Mouse (Mus musculus): ENCODE results near the gene Cmtr1.
A peak's percentile ranks its signal among the peaks of the same experiment; 100 is the strongest.
"Not testable (repeated sequence)": the region's sequence is repeated elsewhere in the genome, so short reads cannot be mapped to it uniquely, and the experiment has no call there.

The Cmtr1 gene

DNA sequence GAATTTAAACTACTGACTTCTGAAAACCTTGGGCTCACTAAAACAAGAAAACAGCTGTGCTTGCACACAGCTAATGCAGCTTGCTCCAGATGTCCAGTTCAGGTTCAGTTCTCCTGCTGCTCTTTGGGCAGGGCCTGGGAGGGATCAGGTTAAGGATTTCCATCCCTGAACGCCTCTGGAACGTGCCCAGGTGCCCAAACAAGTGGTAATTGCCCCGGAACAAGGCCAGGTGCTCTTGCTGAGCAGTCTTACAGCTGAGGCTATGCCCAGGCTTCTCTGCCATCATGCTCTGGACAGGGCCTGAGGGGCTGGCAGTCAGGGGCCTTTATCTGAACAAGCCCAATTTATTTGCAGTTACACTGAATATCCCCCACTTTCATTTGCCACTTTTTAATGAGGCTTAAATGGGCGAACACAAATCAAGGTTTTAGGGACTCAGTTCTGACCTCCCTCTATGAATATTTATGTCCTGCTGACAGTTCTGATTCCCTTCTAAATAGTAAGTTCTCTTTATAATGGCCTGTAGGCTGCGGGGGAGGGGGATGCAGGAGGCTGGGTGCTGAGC is 46.7 kb downstream of the Cmtr1 start:
- peak in 1 of 2 experiments; percentile 56 for DNase-seq

DNA sequence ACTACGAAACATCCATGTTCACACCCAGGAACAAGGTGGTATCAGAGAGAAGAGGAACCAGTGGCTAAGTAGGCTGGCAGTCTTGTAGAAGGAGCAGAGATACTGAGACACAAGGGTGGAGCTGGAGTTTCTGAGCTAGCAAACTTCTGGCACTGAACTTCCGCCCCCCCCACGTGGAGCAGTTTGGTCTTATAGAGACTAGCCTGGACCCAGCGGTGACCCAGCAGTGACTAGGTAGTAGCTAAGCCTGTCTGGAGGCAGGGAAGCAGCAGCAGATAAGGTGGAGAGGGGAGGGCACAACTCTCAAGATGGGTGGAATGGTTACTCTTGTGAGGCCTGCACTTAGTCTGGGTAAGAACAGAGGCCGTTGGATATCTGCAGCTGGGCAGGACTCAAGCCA is 48.4 kb downstream of the Cmtr1 start:
- no peak for DNase-seq

DNA sequence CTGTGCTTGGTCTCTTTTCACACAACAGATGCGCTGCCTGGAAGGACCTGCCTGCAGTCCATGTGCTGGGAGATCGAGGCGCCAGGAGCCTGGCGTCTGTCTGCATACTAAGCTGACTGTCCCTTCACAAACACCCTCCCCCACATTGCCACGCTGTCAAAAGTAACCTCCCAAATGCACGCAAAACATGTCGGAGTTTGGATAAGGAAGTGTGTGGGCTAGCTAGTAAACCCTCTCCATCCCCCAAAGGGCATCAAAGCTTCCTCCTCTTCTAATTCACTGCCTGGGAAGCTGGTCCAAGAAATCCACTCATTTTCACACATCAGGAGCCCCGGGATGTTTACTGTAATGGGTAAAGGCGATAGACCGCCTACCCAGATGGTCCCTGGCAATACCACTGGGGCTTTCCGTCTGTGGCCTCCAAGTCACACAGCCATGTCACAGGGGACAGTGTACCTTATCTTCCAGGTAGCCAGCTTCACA is 50.2 kb downstream of the Cmtr1 start:
- peak; percentile 65 to 80 for DNase-seq

- DNase-seq: peak; percentile 92 to 93
Measured at GRCm38 (mm10) chr17:29711076-29711744, 50.8 kb downstream of the Cmtr1 start.

DNA sequence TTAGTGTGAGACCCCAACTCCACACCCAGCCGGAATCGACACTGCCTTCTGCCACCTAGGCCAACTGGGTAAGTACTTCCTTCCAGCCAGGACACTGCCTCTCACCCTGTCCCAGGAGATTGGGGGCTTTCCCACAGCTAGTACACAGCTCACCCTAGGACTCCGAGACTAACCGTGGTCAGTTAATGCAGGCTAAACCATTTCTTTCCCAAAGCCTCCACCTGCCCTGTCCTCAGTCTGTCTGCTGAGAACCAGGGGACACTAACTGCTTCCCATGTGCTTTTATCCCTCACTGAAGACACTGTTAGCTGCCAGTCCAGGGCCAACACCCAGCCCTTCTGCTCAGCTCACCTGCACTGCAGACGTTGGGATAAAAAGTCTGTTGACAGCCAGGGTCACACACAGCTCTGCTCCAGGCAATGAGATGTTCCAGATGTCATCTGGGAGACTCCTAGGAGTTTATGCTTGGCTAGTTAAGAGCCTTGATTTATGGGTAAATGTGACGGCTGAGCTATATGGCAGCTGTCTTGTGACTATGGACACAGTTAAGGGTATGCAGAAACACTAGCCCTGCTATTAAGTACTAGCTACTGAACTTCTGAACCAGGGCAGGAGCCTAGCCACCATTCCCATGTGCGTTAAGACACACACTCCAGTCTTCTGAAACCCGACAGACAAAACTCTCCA is 51.5 kb downstream of the Cmtr1 start:
- no peak for DNase-seq

DNA sequence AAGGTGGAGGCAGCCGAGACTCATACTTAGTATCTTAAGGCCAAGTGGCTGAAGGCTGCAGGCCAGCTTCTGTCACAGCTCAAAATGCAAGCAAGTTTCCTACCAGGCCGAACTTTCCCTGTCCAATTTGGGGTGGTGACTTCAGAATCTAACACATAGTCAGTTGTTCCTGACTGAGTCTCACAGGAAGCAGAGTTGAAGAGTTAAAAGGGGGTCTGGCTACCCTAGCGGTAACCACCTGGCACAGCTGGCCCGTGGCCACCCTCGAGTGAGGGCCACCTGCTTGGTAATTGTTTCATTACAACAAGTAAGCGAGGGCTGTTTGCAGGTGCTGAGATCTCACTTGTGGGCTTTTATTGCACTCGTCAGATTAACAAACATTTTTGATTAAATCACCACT is 52.2 kb downstream of the Cmtr1 start:
- DNase-seq: peak; percentile 77 to 83

- not testable (repeated sequence) for DNase-seq
Measured at GRCm38 (mm10) chr17:29713734-29714133, 53.3 kb downstream of the Cmtr1 start.

DNA sequence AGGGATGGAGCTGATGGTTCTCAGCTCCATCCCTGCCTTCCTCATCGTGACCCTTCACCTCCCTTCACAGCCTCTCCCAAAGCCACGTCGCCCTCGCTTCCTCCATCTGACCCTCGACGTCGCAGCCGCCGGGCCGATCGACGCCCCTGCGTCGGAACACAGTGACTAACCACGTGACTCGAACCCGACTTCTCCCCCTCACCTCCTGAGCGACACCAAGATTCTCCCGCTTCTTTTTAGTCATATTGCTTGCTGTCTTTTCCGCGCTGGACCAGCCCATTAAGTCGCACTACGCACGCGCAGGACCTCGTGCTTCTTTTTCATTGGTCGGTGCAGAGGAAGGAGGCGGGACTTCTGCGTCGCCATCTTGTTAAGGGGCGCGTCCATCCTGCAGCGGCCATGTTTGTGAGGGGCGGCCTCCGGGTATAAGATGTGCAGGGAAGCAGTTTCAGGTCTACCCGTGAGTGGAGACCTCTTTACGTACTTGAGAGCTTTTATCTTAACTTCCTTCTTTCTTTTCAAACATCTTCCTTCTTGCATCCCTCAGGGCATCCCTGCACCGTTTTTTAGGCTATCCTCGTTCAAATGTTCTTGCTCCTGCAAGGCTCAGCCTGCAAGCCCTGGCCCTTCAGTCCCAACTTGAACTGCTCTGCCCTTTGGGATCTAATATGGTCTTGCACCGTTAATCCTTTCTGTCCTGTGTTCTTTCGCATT is 56.5 kb downstream of the Cmtr1 start, which contains the start of gene Ccdc167:
Gene Ccdc167, minus strand, starts transcription at position 313 of the 714 bp plus-strand sequence.
- peak; percentile 97 for DNase-seq

GRCm38 (mm10) chr17:29718660-29719059 is 58.3 kb downstream of the Cmtr1 start:
- DNase-seq: no peak

DNA sequence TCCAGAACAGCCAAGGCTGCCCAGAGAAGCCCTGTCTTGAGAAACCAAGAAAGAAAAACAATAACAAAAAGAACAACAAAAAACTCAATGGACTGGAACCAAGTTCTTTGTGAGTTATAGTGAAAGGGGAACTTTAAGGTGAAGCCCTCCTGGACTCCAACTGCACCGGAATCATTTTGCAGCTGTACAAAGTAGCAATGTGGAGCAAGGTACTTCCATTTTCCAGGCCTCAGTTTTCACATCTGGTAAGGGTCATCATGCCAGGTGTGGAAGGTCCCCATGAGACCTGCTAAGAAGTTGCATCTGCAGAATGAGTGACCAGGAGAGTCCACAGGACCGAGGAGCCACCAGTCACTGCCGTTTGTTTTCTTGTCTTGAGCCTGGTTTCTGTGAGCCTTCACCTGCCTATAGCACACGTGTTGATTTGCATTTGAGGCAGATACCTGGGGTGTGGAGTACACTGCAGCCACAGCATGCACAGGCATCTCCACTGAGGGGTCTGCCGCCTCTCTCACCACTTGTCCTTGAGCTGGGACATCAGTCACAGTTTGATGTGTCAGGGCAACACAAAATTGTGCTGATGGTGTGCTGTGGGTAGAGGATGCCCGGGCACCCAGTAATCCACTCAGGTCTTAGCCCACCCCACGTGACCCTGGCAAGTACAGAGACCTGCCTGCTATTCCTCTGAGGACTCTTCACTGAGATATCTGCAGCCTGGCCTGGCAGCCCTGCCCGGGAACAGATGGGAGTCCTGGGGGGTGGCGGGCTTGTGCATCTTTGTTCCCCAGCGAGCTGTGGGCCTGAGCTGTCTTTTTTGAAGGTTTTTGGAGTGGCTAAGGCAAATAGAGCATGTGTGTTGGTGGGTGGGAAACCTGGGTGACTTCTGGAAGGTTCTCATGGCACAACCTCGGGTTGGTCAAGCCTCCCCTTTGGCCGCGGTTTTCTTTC is 59.5 kb downstream of the Cmtr1 start:
- DNase-seq: peak; percentile 85 to 90

- DNase-seq: peak; percentile 85 to 88
Measured at GRCm38 (mm10) chr17:29720755-29721365, 60.5 kb downstream of the Cmtr1 start.

DNA sequence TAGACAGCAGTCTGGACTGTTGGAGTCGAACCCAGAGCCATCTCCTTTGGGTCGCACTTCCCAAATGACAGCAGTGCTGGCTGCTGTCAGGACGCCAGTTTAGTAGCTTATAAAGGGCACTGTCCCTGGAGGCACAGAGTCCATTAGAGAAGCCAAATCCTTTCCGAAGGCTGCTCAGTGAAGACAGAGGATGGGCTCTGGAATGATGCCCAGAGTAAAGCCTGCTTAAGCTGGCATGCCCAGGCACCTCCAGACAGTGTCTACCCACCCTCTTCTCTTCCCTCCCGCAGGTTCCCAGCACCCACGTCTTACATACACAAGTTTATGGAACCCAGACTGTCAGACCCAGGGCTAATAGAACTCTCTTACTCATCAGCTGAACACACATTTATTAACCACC is 64.2 kb downstream of the Cmtr1 start:
- DNase-seq: peak; percentile 91 to 92

GRCm38 (mm10) chr17:29725027-29725620 is 64.7 kb downstream of the Cmtr1 start:
- peak; percentile 51 to 57 for DNase-seq

GRCm38 (mm10) chr17:29728082-29728481 is 67.7 kb downstream of the Cmtr1 start:
- DNase-seq: no peak

DNA sequence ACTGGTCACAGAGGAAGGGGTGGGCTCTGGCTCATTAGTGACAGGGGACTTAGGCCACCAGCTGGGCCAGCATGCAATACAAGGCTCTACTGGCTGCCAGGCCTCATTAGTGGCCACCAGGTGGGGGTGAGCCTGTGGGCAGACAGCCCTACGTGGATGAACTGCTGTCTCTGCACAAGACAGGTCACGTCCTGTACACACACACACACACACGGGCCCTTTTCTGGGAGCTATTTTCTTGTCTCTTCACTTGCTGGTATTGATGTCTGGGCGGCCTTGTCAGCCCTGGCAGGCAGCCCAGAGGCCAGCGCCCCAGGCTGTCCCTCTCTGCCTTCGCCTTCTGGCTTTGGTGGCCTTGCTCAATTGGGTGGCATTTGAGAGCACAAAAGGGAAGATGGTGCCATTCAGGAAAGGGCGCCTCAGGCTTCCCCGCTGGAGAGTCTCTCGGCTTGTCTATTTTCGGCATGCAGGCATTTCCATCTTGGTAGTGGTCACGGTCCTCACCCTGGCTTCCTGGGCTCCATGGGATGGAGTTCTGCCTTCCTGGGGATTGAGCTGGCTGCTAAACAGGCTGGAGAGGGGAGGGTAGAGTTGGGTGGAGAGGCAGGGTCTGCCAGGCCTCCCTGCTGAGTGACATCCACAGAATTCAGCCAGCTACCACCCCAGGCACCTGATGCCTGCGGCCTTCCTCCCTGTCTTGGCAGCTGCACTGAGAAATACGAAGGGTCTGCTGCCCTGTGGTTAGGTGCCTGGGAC is 70.3 kb downstream of the Cmtr1 start:
- DNase-seq: peak; percentile 80 to 87

GRCm38 (mm10) chr17:29731266-29731952 is 71.0 kb downstream of the Cmtr1 start:
- DNase-seq: peak; percentile 60 to 68

DNA sequence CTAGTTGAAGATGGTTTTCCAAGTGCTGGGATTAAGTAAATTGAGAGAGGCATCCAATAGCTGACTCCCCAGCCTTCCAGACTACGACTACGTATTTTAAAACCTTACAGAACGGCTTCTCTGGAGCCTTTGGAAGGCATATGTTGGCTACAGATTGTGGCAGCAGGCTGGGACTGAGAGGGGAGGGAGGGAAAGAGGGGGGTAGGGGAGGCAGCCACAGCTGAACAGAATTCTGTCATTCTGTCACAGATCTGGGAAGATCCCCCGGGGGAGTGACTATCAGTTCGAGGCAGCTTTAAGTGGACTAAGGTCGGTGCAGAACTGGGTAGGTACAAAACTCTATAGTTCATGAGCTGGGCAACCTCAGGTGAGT is 71.5 kb downstream of the Cmtr1 start:
- peak; percentile 74 to 78 for DNase-seq

GRCm38 (mm10) chr17:29732522-29732921 is 72.1 kb downstream of the Cmtr1 start:
- peak; percentile 31 to 54 for DNase-seq

GRCm38 (mm10) chr17:29736448-29737014 is 76.1 kb downstream of the Cmtr1 start:
- DNase-seq: no peak
